Mouse (Mus musculus): Measurements from ENCODE around the gene Ccdc97.

- TF ChIP-seq CTCF (IDR thresholded peaks at IDR 0.05; ENCODE audit: extremely low read depth, insufficient read length, insufficient replicate concordance, low read depth, low read length) (no peak), POLR2A (IDR thresholded peaks at IDR 0.05; ENCODE audit: low read depth, low read length) (no peak)
Observed at GRCm38 (mm10) chr7:25715731-25716271, 3.1 kb downstream of the Ccdc97 start.

Data from small intestine, adult 2 months (tissue).